Mouse (Mus musculus) CH12.LX (cell line): Measurements from ENCODE around the gene Hilpda. TPM values are rescaled to one million over a fixed set of nuclear protein-coding genes. Genes with fewer than 3 reads are reported as not detected.

Source experiments
- DNase-seq: peaks from one replicate; pipeline ENCODE4 v3.0.0-alpha.2; 2013; ENCODE audit errors: extremely low read depth
- H3K27ac ChIP-seq: 2 replicates; pipeline ENCODE4 v1.5.1; 2012; ENCODE audit warnings: low read depth, mild to moderate bottlenecking, control low read depth, moderate library complexity; ENCODE audit not compliant: insufficient read depth
- H3K27me3 ChIP-seq: replicated peaks from 2 replicates; pipeline ENCODE3; 2012; ENCODE audit warnings: inconsistent platforms
- H3K36me3 ChIP-seq, 2 experiments: replicated peaks in 1 of 2; 2 replicates each; pipeline versions ENCODE3 to v1.6.1; 2012; ENCODE audit warnings: inconsistent platforms in 1 of 2, low read length in 1 of 2, mild to moderate bottlenecking in 1 of 2, mixed read lengths in 1 of 2, moderate library complexity in 1 of 2; ENCODE audit not compliant: control insufficient read depth in 1 of 2, insufficient read depth in 1 of 2
- H3K4me1 ChIP-seq, 2 experiments: 2 replicates each; pipeline ENCODE4 v1.6.1; 2012; ENCODE audit warnings: inconsistent platforms in 1 of 2, moderate library complexity in 1 of 2; ENCODE audit not compliant: insufficient read depth in 2 of 2, control insufficient read depth in 1 of 2
- H3K4me2 ChIP-seq: 2 replicates; pipeline ENCODE4 v1.6.1; 2012; ENCODE audit warnings: low read depth, mild to moderate bottlenecking, control low read depth; ENCODE audit not compliant: poor library complexity, insufficient read depth, severe bottlenecking
- H3K4me3 ChIP-seq, 3 experiments: fragments of 150-350 bp in 1 of 3; sonication (generic) in 1 of 3; replicated peaks in 1 of 3; 2 replicates each; pipeline versions ENCODE3 to v1.5.1; 2011 to 2012; ENCODE audit warnings: low read depth in 2 of 3, low read length in 2 of 3, mild to moderate bottlenecking in 2 of 3, moderate library complexity in 2 of 3, control low read depth in 1 of 3, improper control_type of control experiment in 1 of 3, inconsistent platforms in 1 of 3, mixed read lengths in 1 of 3; ENCODE audit not compliant: poor library complexity in 1 of 3
- H3K79me2 ChIP-seq: replicated peaks from 2 replicates; pipeline ENCODE4 v1.6.1; 2012; ENCODE audit warnings: mild to moderate bottlenecking, moderate library complexity; ENCODE audit not compliant: control insufficient read depth, poor library complexity, insufficient read depth, severe bottlenecking; ENCODE audit errors: extremely low read depth
- H3K9ac ChIP-seq: 2 replicates; pipeline ENCODE4 v1.6.1; 2012; ENCODE audit warnings: low read depth, mild to moderate bottlenecking, control low read depth, moderate library complexity; ENCODE audit not compliant: insufficient read depth
- H3K9me3 ChIP-seq: replicated peaks from 2 replicates; pipeline ENCODE3; 2012; ENCODE audit warnings: low read length, inconsistent platforms, mixed read lengths
- CTCF ChIP-seq, 2 experiments: IDR thresholded peaks in 1 of 2; conservative IDR thresholded peaks in 1 of 2; 2 replicates each; pipeline ENCODE4 v1.5.1; 2011 to 2012; ENCODE audit warnings: low read depth in 2 of 2, low read length in 2 of 2, improper control_type of control experiment in 1 of 2, inconsistent platforms in 1 of 2, mild to moderate bottlenecking in 1 of 2, moderate library complexity in 1 of 2
- E2F4 ChIP-seq: IDR thresholded peaks from 2 replicates; pipeline ENCODE4 v1.6.1; 2011; ENCODE audit warnings: low read depth, low read length, improper control_type of control experiment; ENCODE audit not compliant: insufficient replicate concordance
- ETS1 ChIP-seq: conservative IDR thresholded peaks from 2 replicates; pipeline ENCODE4 v1.6.1; 2012; ENCODE audit warnings: low read depth, mild to moderate bottlenecking, inconsistent platforms, low read length, improper control_type of control experiment, moderate library complexity
- HCFC1 ChIP-seq: IDR thresholded peaks from 2 replicates; pipeline ENCODE4 v1.6.1; 2012; ENCODE audit warnings: low read depth, mild to moderate bottlenecking, inconsistent platforms, low read length, improper control_type of control experiment
- KAT2A ChIP-seq: IDR thresholded peaks from 2 replicates; pipeline ENCODE4 v1.6.1; 2012; ENCODE audit warnings: low read length, improper control_type of control experiment, inconsistent platforms; ENCODE audit not compliant: insufficient replicate concordance
- NRF1 ChIP-seq: IDR thresholded peaks from 2 replicates; pipeline ENCODE4 v1.6.1; 2014; ENCODE audit warnings: low read depth, mild to moderate bottlenecking, inconsistent platforms, low read length, improper control_type of control experiment, moderate library complexity
- POLR2AphosphoS2 ChIP-seq: IDR thresholded peaks from 2 replicates; pipeline ENCODE4 v1.6.1; 2011; ENCODE audit warnings: low read depth, low read length, improper control_type of control experiment
- RAD21 ChIP-seq: IDR thresholded peaks from 2 replicates; pipeline ENCODE4 v1.6.1; 2011; ENCODE audit warnings: low read depth, mild to moderate bottlenecking, low read length, improper control_type of control experiment, moderate library complexity
- SMC3 ChIP-seq: IDR thresholded peaks from 2 replicates; pipeline ENCODE4 v1.6.1; 2011; ENCODE audit warnings: low read depth, low read length, improper control_type of control experiment
- TBP ChIP-seq: conservative IDR thresholded peaks from 2 replicates; pipeline ENCODE4 v1.6.1; 2011; ENCODE audit warnings: low read depth, low read length, improper control_type of control experiment
- UBTF ChIP-seq: IDR thresholded peaks from 2 replicates; pipeline ENCODE4 v1.6.1; 2012; ENCODE audit warnings: low read depth, mild to moderate bottlenecking, inconsistent platforms, low read length, improper control_type of control experiment, moderate library complexity
- ZKSCAN1 ChIP-seq: IDR thresholded peaks from 2 replicates; pipeline ENCODE4 v1.6.1; 2012; ENCODE audit warnings: low read depth, inconsistent platforms, low read length, improper control_type of control experiment, borderline replicate concordance
- dilution Hi-C: fragments of 300-500 bp; cut with MboI; formaldehyde crosslinking; loops from 2 replicates; pipeline ENCODE4 v1.14.3; 2020; ENCODE audit warnings: low sequenced_read_pairs; ENCODE audit not compliant: extremely low pct_unique_long_range_greater_than_20kb, extremely low pct_ligation_motif_present
- in situ Hi-C: fragments of 300-500 bp; cut with MboI; formaldehyde crosslinking; loops from 3 replicates; pipeline ENCODE4 v1.14.3; 2019; ENCODE audit warnings: low sequenced_read_pairs, low pct_ligation_motif_present, low pct_unique_long_range_greater_than_20kb, mixed read lengths
- polyA plus RNA-seq: library from polyadenylated mRNA; unstranded; fragments of >175 nt; gene quantifications from 2 replicates; pipeline ENCODE4 v1.2.1, GENCODE M21; 2012; ENCODE audit warnings: low read depth; ENCODE audit not compliant: insufficient read length
- total RNA-seq, 2 experiments: library from RNA; depleted of rRNA; stranded (reverse); fragments of 300-350 nt in 1 of 2; fragments of >200 nt in 1 of 2; gene quantifications; 2 replicates each; pipeline ENCODE4 v1.2.3; 2012 to 2014

Hilpda gene
- total and polyA plus RNA-seq, 3 experiments = 11.1 to 52.3 (median 23.7) TPM

DNA sequence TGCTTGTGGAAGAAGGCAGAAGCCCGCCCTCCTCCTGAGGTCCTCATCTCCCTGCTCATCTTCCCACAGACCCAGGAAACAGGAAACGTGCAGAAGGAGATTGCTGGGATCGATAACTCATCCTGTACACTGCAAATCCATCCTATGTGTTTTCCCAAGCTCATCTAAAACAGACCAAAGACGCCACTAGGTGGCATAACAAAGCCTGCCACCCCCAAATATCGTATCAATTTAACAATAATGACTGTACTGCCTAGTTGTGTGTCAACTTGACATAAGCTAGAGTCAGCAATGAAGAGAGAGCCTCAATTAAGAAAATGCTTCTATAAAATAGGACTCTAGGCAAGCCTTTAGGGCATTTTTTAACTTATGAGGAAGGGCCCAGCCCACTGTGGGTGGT is 31.4 kb downstream of the Hilpda start:
- Histone ChIP-seq H3K79me2 (no peaks in the 10 kb centered on the region), H3K9me3 (peaks cover 9% of the 10 kb centered on the region), H3K9ac (no peak overlapping the region), H3K27me3 (peaks cover 2% of the 10 kb centered on the region), H3K4me3 (no peak overlapping the region), H3K4me1 (peaks cover 0 to 4% of the 10 kb centered on the region in 2 experiments; a peak in 2 of 4 replicates), H3K4me2 (no peak overlapping the region), H3K27ac (no peak overlapping the region), H3K36me3 (no peaks in the 10 kb centered on the region)
- dilution Hi-C loops = no loop called here
- in situ Hi-C loops = no loop called here
- TF ChIP-seq SMC3 (peak; percentile 48), RAD21 (peak; percentile 39), NRF1 (no peak), UBTF (no peak), CTCF (conservative IDR thresholded peaks at IDR 0.05 in 1 of 2, IDR thresholded peaks at IDR 0.05 in 1 of 2; ENCODE audit: low read depth in 2 of 2, low read length in 2 of 2) (peak in 1 of 2 experiments; percentile 50; a peak in 2 of 4 replicates), HCFC1 (no peak), POLR2AphosphoS2 (no peak)
- DNase-seq = no peak

DNA sequence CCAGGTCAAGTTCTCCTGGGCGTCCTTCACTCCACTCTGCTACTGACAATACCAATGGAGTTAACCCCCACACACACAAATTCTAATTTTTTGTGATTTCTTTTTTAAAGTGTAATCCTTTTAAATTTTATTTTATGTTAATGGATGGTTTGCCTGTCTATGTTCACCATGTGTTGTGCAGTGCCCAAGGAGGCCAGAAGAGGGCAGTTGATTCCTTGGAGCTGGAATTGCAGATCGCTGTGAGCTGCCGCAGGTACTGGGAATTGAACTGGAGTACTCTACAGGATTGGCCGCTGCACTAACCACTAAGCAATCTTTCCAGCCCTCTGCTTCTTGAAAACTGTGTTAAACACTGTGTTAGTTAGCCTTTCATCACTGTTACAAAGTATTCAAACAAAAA is 33.2 kb downstream of the Hilpda start:
- no peak overlapping the region for H3K27ac ChIP-seq
- H3K27me3 ChIP-seq = no peaks in the 10 kb centered on the region
- TF ChIP-seq SMC3 (no peak), E2F4 (no peak), TBP (no peak), ZKSCAN1 (no peak), ETS1 (no peak), CTCF (conservative IDR thresholded peaks at IDR 0.05 in 1 of 2, IDR thresholded peaks at IDR 0.05 in 1 of 2; ENCODE audit: low read depth in 2 of 2, low read length in 2 of 2) (peak in 1 of 2 experiments; percentile 23; a peak in 2 of 4 replicates), KAT2A (no peak)
- in situ Hi-C loops (no loop called here), dilution Hi-C loops (no loop called here)
- H3K4me3 ChIP-seq = no peak overlapping the region
- no peaks in the 10 kb centered on the region for H3K36me3 ChIP-seq
- H3K9me3 ChIP-seq = peaks cover 18% of the 10 kb centered on the region
- no peak for DNase-seq
- H3K9ac ChIP-seq = no peak overlapping the region
- H3K4me1 ChIP-seq = peaks cover 3 to 9% of the 10 kb centered on the region in 2 experiments; a peak in 3 of 4 replicates
- no peaks in the 10 kb centered on the region for H3K79me2 ChIP-seq
- no peak overlapping the region for H3K4me2 ChIP-seq
